Mouse (Mus musculus) layer of hippocampus, adult 9-11 months (tissue): ENCODE measurements around the gene Lcn5.
A peak's percentile ranks its signal among the peaks of the same experiment; 100 is the strongest.

Experiments
- DNase-seq: peaks from one replicate; pipeline ENCODE4 v3.0.0; 2022

The Lcn5 gene

DNA sequence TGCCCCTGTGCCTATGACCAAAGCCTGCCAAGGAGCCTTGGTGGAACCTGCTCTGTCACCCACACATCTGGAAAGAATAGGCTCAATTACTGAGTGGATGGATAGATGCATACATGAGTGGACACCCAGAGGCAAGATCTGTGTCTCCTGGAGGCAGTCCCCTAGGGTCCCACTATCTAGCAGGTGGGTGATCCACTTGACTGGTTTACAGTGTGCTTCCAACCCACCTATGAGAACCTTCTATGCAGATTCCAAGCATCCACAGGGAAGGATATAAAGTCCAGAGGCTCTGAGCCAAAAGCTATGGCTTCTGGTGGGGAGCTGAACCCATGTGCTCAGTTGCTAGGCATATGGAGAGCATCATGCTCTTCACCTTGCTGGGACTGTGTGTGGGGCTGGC, at the start of gene Lcn5:
Gene Lcn5 (plus strand): TSS at position 301 of the 400 bp plus-strand sequence.
- no peak for DNase-seq

DNA sequence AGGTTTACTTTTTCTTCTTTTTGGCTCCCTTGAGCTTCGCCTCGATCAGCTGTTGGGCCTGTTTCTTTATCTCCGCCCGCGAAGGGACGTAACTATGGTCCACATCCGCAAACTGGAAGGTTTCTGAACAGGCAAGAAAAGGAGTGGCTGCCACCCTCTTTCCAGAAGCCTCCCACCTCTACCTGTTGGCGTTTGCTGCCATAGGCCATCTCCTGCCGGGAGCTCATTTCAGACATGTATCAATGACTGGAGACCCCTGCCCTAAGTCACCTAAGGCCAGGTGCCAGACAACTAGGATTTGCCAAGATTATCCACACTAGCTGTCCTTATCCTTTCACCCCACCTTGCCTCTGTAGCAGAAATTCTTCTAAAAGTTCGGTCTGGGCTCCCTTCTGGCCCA, 49.1 kb upstream of the Lcn5 start:
- DNase-seq = no peak

DNA sequence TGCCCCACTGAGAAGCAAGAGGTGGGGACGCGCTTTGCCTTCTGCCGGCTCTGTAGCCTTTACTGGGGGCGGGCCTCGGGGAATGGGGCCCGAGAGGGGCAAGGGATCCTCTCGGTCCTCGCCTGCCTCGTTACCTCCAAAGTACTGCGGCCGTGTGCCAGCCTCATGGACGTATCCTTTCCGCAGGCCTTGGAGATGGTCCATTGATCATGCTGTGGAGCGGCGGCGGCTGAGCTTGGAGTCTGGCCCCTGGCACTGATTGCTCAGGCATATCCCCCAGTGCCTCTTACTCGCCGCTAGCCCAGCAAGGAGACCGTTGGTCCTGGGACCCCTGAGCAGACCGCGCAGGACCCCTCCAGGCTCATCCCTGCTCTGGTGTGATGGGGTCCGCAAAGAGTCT, 41.4 kb upstream of the Lcn5 start:
- no peak for DNase-seq

DNA sequence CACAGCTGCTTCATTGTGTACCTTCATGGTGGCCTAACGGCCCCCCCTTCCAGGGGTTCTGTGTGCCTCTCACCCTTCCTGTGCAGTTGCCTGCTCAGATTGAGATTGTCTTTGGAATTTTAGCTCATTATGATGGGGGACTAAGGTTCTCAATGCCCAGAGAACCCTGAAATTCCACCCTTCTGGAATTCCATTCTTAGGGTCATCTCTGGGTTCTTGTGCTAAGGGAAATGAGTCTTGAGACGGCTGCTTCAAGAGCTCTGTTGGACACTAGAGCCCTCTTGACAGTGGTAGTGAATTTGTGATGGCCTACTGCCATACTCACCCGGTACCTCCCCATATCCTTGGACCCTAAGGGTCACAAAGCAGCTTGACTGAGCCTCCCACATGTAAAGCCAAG, 40.2 kb upstream of the Lcn5 start, which contains the start of gene Ccdc183:
Gene Ccdc183 (minus strand): TSS at position 101 of the 400 bp plus-strand sequence.
- DNase-seq = no peak

DNA sequence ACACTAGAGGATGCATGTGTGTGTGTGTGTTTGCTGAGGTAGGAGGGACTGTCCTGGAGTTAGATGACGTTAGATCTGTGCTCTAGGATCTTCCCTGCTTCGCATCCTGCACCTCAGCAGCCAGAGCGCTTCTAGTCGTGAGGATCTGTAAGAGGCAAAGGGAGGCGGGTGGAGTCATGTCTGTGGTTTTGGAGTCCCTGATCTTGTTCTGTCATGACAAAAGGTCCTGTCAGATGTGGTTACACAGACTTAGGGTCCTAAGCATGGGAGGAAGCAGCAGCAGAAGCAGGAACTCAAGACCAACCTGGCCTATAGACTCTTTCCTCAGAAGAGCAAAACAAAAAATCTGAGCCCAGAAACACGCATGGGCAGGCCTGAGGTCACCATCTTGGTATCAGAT, 37.4 kb upstream of the Lcn5 start:
- DNase-seq = no peak

DNA sequence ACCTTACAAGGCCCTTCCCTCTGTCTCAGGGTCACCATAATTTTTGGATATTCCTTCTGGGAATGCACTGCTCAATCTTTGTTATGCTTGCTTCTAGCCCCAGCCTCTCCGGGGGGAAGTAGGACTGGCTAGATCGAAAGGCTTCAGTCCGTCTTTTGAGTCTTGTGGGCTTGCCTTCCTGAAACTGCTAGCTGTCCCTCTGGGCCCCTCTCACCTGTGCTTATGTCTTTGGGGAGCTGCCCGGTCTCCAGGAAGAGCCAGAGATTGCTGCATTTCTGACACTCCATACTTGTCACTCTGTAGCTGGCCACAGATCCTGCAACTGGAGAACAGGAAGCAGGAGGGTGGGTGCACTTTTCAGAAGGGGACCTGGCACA, 36.9 kb upstream of the Lcn5 start:
- no peak for DNase-seq

DNA sequence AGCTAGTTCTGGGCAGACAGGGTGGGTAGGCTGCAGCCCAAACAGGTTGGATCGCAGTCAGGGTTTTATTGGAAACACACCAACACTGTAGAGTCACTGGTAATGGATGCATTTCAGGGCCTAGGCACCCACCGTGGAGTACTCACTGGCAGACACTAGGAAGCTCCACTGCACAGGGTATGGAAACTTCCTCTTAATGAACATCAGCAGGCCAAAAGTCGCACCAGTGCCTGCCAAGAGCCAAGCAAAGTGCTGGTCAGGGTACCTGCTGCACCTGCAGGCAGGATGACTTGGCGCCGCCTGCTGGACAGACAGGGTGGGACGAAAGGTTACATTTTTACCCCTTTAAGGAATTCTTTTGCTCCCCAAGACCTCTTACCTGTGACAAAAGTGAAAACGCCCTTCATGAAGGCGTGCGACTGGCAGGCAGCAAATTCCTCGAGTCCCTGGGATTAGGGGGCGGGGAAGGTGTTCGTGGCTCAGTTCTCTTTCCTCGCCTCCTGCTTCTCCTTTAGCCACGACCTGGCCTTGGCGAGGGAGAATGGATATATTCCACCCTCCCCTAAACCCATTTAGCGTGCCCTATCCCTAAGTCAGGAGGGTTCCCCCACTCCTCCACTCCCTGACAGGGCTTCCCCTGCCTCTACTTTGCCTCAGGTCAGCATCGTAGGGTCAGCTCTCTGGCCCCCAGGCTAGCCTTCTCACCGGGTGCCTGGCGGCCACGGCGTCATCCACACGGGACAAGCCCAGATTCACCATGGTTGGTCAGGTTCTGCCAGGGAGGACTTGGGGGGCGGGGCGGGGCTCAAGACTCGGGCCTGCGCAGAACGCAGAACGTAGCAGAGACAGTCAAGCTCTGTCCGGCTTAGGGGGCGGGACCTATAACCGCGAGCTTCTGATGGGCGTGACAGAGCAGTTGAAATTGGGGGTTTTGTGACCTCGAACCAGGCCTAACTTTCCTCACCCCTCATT, 36.2 kb upstream of the Lcn5 start, which contains the start of gene Tmem141:
Gene Tmem141 (minus strand): TSS at position 777 of the 972 bp plus-strand sequence.
- DNase-seq = peak; percentile 93

DNA sequence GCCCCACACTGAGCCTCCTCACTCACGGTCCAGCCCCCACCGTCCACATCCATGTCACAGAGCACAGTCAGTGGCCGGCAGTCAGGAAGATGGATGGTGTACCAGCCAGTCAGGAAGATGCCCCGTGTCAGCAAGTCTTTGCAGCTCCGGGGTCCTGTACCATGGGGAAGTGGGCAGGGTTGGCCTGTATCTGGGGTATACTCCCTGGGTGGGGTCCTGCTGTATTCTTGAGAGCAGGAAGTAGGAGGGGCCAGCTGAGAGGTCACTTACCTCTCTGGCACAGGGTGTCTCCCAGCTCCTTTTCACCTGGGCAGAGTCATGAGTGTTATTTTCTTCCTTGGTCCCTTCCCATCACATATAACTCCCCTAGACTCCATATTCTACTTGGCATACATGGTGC, 31.8 kb upstream of the Lcn5 start:
- DNase-seq = no peak

DNA sequence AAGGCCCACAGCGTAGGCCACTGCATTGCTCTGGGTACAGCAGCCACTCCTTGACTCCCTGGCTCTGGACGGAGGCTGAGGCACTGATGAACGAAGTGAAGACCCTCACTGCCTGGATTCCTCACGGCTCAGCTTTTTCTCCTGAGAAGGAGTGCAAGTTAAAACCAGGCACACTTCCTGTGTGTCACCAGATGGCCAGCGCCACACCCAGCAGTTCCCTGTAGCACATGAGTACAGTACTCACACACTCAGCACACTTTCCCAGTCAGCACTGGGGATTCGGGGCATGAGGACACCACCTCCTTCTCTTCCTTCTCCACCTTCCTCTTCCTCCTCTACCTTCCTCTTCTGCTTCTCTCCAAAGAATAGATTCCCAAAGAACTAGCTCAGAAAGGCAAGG, 29.9 kb upstream of the Lcn5 start, which contains the start of gene Fcna:
Gene Fcna (minus strand): TSS at position 220 of the 400 bp plus-strand sequence.
- DNase-seq = no peak

DNA sequence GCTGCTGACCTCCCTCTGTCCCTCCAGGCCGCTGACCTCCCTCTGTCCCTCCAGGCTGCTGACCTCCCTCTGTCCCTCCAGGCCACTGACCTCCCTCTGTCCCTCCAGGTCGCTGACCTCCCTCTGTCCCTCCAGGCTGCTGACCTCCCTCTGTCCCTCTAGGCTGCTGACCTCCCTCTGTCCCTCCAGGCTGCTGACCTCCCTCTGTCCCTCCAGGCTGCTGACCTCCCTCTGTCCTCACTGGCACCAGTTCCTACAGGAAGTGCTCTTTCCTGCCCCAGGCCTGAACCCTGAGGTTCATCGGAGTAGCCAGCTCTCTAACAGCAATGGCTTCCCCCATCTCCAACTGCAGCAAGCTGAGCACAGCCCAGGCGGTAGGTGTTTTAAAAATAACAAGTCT, 29.0 kb upstream of the Lcn5 start:
- no peak for DNase-seq

DNA sequence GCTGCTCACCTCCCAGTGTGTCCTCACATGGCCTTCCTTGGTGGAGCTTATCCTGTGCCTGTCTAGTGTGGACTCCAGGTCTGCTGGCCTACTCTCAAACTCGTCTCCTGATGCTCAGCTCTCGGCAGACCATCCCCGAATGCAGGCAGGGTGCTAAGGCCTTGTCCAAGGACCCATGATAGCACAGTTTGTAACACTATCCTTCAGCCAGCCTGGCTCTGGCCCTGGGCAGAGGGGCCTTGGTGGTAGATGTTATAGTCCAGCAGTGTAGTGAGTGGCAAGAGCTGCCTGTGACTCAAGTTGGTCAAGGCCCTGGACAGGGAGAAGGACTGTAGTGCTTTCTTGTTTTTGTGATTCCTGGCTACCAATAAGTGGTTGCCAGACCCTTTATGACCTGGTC, 24.1 kb upstream of the Lcn5 start:
- no peak for DNase-seq

DNA sequence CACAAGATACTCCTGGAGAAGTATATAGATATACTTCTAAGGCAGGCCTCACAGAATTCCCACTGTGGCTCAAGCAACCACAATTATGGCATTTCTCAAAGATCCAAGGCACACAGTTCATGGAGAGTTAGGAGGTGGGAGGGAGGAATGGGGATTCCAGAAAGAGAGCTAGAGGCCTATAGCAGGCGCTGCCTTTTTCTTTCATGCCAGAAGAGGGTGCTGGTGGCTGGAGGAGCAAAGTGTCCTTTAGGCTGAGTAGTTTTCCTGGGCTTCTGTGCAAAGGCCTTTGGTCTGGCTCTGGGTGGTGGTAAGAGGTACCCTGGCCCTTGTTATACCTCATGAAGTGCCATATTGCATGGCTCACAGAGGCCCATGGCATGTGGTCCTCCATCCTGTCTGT, 23.7 kb upstream of the Lcn5 start:
- no peak for DNase-seq

DNA sequence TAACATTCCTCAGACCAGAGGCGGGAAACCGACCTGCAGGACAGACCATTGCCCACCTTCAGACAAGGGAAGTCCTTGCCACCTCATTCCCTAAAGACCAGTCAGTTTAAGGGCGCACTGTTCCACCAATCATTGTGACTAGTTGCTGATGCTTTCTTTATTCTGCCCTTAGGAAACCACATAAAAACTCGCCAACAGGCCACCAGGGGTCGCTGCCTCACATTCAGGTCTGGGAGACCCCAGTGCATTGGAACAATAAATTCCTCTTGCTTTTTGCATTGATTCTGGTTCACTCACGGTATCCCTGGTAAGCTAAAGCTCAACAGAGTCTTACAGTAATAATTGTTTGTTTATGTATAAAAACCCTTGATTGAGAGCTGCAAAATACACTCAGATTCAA, 17.9 kb upstream of the Lcn5 start:
- no peak for DNase-seq

DNA sequence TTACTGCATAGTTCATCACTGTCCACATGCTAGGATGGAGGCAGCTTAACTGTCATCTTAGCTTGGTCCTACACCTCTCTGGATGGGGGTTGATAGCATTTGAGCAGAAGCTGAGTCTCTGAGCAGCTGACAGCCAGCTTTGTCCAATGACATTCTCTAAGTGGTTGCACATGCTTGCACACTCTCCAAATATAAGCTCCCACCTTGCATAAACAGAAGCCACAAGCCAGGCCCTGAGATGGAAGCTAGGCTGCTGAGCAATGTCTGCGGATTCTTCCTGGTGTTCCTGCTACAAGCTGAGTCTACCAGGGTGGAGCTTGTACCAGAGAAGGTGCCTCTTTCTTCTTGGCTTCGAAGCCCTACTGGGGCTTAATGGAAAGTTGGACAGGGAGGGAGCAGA, 4.8 kb upstream of the Lcn5 start, which contains the start of gene Lcn8:
Gene Lcn8 (plus strand): TSS at position 219 of the 400 bp plus-strand sequence.
- no peak for DNase-seq

DNA sequence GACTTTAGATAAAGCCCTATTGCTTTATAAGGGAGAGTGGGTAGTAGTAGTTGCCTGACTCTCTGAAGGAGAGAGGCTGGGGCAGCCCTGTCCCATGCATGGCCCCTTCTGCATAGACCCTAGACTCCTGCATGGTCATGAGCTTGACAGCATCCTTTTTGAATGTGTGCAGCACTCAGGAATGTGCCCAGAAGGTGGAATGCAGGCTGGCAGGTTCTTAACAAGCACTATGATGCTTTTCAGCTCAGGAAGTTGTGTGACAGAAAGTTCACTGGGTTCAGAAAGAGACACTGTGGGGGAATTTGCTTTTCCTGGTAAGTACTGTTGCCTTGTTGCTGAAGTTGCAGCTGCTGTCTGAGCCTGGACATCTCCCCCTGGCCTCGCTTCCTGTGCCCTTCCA, 3.2 kb upstream of the Lcn5 start:
- DNase-seq = no peak

DNA sequence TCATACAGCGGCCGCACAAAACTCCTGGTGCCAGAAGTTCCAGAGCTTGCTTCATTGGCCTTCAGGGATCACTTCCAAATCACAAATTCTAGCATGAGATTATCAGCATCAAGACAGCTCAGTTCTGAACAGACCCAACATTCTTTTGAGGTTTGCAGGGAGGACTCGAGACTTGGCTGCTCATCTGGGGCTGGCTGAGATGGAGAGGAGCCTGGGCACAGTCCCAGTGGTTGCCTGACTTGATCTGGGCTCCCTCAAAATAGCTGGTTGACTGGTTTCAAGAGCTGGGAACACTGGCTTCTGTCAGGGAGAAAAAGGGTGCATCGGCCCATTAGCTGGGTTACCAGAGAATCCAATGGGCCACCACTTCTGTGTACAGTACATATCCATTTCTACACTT, 1.1 kb upstream of the Lcn5 start:
- no peak for DNase-seq

DNA sequence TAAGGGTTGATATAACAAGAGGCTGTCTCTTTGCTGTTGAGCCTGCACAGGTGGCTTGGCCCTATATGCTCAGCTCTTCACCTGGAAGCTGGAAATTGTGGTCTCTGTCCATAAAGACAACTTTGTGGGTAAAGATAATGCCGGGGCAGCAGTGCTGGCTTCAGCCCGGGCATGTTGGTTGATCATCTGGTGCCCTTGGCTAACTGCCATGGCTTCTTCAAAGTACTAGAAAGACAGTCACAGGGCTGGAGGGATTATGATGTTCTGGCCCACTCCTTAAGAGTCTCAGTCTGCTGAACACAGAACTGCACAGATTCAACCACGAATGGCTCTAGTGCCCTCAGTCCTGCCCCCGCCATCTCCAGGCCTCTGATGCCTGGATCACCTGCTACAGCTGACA, 506 bp upstream of the Lcn5 start:
- no peak for DNase-seq

DNA sequence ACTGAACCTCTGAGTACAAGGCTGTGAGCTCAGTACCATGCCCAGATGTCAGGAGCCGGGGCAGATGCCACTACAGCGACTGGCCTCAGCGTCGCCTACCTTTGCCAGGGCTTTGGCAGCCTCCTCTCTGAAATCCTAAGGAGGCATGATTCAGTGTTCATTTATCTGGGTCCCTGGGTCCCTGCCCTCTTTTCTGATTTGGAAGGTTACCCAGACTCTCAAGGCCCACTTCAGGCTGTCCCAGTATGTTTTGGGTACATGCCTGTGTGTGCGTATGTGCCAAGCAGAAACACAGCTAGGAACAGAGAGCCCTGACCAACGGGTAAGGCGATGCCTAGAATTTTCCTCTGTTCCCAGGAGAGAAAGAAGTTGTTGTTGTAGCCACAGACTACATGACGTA, 2.5 kb downstream of the Lcn5 start:
- DNase-seq = no peak

DNA sequence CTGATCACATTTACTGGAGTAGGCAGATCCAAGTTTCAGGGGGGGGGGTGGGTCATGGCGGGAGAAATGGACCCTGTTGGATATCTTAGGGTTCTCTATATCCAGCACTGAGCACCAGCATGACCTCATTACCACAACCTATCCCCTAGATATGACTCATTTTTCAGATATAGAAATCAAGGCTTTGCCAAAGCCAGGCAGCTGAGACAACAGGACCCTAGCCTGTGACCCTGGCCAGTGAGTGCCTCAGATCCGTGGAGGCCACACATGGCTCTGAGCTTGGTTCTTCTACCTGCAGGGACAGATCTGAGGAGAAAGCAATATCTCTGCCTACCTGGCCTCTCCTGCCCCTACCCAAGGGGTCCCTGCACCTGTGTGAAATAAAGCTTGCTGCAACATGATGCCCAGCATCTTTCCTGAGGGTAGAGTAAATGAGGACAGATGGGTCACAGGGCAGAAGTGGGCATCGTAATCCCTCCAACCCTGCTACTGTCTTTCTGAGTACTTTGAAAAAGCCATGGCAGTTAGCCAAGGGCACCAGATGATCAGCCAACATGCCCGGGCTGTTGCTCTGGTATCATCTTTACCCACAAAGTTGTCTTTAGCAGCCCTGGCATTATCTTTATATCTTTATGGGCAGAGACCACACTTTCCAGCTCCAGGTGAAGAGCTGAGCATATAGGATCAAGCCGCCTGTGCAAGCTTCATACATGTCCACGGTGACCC, 3.7 kb downstream of the Lcn5 start:
- no peak for DNase-seq

DNA sequence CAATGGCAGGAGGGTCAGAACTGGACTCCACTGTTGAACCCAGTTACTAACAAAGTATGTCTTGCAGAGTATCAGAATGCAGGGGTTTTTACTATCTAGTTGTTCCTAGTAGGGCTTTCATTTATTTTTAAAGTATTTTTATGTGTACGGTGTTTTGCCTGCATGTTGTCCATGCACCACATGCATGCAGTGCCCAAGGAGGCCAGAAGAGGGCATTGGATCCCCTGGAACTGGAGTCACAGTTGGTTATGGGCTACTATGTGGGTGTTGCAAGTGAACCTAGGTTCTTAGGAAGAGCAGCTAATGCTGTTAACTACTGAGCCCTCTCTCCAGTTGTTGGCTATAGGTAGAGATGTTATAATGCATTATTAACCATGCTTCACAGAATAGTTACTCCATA, 5.8 kb downstream of the Lcn5 start:
- no peak for DNase-seq

DNA sequence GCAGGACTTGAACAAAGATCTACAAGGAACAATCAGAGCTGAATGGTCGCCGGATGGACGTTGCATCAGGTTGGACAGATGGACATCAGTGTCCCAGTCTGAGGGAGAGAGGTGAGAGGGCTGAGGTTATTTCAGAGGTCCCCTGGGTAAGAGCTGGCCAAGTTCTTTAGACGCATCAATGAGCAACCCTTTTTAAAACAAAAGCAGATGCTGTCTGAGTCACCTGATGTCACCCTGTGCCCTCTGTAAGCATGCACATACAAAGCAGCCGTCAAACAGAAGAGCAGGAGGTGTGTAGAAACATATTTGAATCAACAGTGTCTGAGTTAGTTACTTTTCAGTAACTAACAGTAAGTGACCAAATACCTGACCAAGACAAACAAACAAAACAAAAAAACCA, 6.4 kb downstream of the Lcn5 start:
- DNase-seq = no peak

DNA sequence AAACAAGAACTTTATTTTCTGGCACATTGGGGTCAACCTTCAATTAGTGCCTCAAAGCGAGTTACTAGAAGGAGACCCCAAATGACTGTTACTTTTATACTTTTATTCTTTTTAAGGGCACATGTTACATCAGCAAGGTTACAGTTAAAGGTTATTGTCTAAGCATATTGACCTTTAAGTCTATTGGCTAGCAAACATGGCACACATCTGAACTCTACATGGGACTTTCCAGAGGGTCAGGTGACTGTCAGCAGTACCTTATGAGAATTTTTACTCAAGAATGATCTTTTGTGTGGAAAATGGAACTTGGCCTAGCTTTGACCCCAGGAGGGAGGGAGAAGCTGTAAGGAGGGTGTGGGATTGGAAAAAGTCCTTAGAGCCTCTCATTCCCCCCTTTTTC, 8.8 kb downstream of the Lcn5 start:
- no peak for DNase-seq

DNA sequence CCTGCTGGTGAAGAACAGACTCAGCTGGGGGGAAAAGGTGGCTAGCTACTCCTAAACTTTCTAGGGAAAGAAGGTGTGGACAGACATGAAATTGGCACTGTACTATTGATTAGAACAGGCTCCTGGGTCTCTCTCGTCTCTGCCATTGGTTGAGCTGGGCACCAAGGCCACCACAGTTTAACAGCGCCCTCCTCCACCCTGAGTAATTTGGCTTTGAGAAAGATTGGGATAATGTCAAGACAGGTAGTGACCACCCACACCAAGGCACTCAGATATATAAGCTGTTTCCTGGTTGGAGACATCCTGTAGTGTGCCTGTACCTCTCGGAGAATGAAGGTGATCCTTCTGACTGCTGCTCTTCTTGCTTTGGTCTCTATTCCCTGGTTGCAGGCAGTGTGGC, 18.7 kb downstream of the Lcn5 start, which contains the start of gene Lcn6:
Gene Lcn6 (plus strand): TSS at position 301 of the 400 bp plus-strand sequence.
- no peak for DNase-seq

DNA sequence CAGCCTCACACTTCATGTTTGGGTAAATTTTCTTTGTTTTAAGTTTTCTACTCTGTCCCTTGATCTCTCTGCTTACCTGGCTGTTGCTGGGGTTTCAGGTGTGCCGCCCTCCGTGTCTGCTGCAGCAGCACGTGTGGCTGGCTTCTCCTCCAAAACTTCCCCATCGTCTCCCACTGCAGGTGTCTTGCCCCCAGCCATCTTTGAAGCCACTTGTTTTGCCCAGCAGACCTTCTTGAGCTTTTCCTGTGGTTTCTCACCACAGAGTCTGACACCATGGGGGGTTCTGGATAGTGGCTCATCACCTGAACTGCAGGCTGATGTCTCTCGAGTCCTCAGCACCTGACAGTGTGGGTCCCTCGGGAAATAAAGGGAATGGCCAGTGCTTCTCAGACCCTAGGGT, 21.8 kb downstream of the Lcn5 start:
- DNase-seq = no peak
